Mouse (Mus musculus) lung, postnatal 36 days (tissue): Measurements from ENCODE around the gene Ncor2.

Experiments
- DNase-seq: peaks from one replicate; pipeline ENCODE4 v3.0.0; 2022; ENCODE audit warnings: mixed read lengths

The Ncor2 gene

DNA sequence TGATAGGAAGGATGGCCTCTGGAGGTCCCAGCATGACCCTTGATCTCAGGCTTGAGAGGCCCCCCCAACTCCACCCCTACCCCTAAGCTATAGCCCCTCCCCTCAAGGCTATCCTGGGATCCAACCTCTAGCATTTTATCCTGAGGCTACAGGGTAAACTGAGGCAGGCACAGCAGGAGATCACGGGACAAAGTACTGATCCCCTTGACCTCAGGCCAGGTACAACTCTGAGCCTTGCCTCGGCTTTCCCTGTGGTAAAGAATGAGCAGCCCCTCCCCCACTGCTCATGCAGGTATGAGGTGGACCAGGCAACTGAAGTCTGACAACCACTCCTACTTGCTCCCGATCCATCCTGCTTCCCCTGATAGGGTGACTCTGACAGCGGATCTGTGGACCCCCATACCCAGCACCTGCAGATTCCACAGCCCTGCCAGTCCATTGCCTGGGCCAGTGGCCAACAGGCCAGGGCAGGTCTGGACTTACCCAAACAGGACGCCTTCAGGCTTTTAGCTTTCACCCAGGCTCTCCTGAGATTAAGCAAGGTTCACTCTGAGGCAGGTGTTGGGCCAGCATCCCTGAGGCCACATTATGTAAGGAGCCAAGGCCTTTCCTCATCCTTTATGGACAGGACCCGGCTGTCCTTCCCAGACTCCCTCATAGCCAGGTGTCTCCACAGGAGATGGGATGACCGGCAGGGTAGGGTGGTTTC lies 11.2 kb upstream of the Ncor2 start:
- DNase-seq = no peak

DNA sequence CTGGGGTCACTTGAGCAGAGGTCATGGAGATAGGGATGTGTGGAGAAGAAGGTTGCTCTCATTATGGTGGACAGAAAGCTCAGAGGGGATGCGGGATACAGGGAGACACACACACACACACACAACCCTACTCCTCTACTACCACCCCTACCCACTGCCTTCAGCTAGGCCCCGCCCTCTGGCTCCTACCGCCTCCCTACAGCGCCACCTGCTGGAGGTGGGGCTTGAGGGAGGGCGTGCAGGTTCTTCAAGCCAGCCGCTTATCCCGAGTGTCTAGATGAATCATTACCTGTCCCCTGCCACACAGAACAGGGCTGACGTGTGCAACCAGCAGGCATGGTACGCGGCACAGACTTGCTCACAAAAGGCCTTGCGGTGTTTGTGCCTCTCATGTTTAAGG lies 10.6 kb upstream of the Ncor2 start:
- peak; percentile 92 for DNase-seq

DNA sequence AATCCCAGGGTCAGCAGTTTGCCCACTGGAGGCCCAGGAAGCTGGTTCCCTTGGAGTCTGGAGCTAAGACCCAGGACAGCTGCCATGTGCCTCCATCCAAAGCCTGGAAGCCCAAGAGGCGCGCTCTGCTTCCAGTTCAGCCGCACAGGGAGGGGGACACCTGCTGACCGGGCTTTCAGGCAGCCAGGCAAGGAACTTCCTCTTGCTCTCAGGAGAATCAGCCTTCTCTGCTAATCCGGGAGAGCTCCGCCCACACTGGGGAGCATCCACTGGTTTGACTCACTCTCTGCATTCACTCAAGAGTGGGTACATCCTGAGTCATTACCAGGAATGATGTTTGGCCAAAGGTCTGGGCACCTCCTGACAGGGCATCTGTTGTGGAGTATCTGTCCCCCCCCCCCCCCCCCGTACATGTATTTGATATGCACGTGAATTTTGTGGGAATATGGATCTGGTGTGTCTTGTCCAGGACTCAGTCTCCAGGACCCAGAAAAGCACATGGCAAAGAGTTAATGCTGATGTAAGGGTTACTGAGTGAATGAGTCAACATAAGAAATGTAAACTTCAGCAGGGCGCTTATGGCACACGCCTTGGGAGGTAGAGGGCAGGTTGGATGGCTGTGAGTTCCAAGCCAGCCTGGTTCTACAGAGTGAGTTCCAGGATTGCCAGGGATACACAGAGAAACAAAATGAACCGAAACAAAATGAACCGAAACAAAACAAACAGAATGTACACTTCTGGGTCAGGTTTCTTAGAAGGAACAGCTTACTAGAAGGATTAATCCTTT lies 10.0 kb upstream of the Ncor2 start:
- peak; percentile 47 for DNase-seq

DNA sequence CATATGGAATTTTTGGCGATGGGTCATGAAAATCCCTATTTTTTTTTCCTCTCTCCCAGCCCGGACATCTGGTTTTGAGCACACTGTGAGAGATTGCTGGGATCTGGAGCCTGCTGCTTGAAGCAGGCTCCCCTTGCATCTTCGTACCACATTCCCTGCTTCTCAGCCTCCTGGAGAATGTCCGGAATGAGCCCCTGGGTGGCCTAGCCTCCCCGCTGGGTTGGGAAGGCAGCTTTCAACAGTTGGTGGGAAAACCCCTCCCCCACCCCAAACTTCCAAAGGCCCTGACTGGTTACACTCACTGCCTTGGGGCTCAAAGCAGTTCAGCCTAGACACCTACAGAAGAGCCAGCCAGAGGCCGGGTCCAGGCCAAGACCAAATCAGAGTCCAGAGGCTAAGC lies 5.8 kb upstream of the Ncor2 start:
- DNase-seq = no peak

- peak; percentile 80 for DNase-seq
Observed at GRCm38 (mm10) chr5:125183321-125184003, 4.4 kb upstream of the Ncor2 start.

DNA sequence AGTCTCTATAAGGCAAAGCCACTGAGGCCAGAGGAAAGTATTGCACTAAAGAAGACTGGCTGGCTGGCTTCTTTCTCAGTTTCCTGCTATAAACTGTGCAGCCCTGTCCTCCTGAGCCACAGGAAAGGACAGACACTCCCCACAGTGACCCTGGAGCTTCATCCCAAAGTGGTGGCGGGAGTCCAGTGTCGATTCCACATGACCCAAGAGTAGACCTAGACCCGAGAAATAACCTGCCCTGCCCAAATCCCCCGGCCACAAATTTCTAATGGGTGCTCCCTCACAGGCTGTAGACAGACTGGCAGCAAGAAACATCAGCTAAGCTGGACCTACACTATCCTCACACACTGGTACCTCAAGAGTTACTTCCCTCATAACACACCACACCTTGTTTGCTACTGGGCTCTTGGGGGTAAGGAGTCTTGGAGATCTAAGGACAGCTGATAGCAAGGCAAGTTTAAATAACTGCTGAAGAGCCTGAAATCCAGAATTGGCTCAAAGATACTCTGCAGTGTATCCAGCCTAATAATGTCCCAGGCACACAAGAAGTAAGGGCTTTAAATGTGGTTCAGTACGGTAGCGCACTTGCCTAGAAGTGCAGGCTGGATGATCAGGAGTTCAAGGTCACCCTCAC lies 1.7 kb upstream of the Ncor2 start:
- DNase-seq = peak; percentile 42

GRCm38 (mm10) chr5:125179735-125180629 lies 963 bp upstream of the Ncor2 start:
- peak; percentile 71 for DNase-seq

- peak; percentile 60 for DNase-seq
Observed at GRCm38 (mm10) chr5:125178171-125179006, 630 bp downstream of the Ncor2 start.

DNA sequence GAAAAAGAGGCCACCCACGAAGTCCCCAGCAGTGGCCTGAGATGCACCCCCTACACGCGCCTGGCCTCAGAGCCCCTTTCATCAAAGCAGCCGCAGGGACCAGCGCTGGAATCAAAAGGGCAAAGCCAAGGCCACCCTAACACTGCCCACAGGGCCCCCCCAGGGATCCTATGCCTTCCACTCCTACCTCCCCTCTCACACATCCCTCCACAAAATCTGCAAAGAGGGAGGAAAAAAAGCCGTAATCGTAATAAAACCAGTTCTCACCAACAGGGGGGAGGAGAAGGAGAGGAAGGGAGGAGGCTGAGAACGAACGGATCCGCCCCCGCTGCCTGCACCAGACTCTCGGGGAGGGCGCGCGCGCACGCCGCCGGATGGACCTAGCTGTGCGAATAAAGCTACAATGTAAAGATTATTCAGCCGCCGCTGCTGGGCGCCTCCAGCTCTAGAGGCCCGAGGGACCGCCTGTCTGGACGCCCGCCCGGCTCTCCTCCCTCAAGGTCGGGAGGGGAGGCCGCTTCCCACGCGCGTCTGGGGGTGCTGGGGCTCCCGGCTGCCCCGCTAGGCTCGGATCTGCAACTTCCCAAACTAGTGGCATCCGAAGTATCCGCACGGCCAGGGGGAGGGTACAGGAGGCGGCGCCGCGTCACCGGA lies 1.4 kb downstream of the Ncor2 start:
- DNase-seq = peak; percentile 91

GRCm38 (mm10) chr5:125176864-125177263 lies 2.2 kb downstream of the Ncor2 start:
- peak; percentile 72 for DNase-seq

DNA sequence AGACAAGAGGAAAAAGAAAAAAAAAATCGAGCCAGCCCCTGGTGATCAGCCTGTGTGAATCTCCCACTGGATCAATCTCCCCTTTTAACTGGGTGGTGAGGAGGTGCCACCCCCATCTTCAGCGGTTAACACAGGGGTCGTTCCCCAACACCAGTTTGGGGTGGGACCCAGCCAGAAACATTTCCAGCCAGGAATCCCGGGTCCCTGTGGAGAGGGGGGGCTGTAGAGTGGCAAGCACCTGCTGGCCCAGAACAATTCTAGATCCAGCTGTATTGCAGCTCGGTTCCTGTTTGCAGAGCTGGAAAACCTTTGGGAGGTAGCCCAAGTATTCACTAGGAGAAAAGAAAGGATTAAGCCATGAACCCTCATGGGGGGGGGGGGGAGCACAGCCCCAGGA lies 2.7 kb downstream of the Ncor2 start:
- no peak for DNase-seq

GRCm38 (mm10) chr5:125175673-125176369 lies 3.2 kb downstream of the Ncor2 start:
- no peak for DNase-seq

GRCm38 (mm10) chr5:125174726-125175672 lies 4.0 kb downstream of the Ncor2 start:
- DNase-seq = peak; percentile 92

GRCm38 (mm10) chr5:125173868-125174267 lies 5.2 kb downstream of the Ncor2 start:
- DNase-seq = no peak

- no peak for DNase-seq
Observed at GRCm38 (mm10) chr5:125172831-125173615, 6.0 kb downstream of the Ncor2 start.

DNA sequence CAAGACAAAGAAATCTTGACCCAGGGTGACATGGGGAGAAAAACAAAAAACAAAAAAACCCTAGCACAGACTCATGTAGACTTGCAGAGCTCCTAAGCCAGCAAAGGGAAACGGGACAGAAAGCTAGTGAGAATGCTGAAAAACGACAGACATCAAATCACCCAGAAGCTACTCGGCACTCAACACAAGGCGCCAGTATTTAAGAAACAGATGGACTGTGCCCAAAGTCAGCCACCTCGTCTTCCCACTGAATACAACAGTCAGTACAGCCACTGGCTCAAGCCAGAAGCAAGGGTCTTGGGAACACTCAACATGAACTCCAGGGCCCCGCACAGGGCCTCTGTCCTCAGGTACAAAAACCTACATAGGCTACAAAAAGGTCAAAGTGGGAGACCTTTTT lies 7.8 kb downstream of the Ncor2 start:
- DNase-seq = no peak

DNA sequence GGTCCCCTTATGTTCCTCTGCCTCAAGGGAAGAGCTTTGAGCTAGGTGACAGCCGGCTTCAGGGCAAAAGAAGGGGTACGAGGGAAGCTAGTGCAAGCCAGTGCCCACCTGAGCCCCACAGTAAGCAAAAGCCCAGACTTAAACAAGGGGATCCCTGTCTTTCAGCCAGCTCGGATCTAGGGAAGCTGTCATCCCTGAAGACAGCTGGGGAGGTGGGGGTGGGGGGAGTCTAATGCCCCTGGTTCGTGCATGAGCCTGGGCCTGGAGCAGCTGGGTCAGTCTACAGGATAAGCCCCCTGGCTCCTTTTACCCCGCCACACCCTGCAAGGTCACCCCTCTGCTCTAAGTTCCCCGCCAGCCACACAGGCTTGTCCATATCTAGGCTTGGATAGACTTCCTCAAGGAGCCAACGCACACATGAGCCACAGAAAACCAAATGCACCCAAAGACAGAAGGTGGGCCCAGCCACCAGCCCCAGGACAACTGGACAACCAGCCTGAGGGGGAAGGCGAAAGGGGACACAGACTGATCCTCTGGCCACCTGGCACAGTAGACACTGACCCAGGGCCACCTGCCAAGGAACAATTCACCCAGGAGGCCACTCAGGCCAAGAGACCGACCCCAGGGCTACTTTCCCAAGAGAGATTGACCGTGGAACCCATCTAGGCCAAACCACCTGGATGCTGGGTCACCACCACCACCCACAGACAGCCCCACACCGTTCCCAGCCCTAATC lies 8.7 kb downstream of the Ncor2 start:
- DNase-seq = no peak
